Mouse (Mus musculus): Measurements from ENCODE around the gene Med8.

The Med8 gene

DNA sequence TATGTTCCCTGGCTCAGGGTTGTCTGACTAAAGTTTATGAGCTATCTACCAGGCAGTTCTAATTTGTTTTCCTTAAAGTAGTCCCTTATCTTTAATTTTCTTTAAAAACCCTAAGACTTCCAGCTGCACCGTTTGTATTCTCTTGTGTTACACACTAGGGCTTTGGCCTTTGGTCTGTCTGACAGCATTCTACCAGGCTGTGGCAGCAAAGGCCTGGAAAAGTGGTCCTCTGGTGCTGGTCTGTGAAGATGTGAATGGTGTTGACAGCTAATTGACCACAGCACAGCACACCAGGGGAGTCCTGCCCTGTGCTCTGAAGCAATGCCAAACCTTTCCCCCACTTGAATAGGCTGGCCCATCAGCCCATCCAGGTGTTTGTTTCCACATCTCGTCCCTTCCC lies 6.6 kb downstream of the Med8 start:
- DNase-seq (ENCODE audit: low read depth, low spot score) = no peak

DNA sequence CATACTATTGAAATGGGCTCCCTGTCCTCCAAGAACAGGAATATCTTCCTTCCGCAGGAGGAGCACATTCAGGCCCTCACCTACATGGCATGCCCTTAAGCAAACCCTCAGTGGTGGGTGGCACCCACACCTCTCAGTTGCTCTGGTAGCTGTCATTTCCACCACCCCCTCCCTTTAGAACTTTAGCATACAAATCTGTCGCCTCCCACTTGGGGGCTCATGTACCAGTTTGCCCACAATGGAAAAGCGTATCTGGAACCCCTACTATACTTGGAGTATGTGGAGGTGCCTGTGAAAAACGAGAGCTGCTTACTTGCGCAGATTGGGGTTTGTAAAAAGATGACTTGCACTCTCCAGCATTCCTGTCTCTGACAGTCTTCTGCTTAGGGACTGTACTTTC lies 7.2 kb downstream of the Med8 start:
- DNase-seq (ENCODE audit: low read depth, low spot score) = no peak

DNA sequence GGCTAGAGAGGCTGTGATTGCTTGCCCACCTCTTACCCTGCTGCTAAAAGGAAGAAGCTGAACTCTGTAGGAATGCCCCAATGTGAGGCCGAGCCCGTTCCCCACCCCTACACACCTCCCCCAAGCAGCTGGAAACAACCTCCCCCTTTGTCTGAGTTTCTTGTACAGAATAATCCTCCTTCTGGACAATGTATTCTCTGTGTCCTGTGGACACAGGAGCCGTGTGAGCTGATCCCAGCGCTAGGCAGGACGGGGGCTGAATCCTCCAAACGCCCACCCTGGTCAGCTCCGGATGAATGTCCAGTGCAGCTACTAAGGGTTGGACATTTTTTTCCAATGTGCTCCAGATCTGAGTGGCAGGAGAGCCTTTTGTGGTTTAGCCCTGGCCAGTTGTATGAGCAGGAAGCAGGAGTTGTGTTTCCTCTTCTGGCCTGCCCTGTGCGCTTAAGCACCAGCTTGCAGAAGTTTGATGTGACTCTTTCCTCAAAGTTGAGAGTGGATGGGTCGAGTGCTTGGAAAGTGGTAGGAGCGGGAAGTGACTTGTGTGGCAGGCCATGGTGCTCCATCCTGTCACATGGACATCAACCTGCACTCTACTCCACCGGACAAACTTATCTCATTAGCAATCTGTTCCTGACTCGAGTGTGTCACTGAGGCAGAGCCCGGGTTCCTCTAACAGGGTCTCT lies 8.1 kb downstream of the Med8 start:
- no peak for DNase-seq (ENCODE audit: low read depth, low spot score)

DNA sequence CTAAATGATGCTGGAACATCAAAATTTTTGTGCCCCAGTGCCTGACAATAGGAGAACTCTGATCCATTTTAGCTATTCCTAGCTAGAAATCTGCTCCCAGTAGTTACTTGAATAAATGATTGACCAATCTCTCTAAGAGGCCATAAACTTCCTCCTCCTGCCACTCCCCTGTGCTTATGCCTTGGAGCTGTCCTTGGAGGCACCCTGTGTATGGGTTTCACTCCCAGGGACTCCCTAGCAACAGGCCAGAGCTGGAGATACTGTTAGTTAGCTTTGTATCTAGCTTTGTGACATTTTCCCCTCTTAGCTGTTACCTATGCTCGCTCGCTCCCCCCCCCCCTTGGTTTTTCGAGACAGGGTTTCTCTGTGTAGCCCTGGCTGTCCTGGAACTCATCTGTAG lies 12.2 kb downstream of the Med8 start:
- DNase-seq (ENCODE audit: low read depth, low spot score) = no peak

DNA sequence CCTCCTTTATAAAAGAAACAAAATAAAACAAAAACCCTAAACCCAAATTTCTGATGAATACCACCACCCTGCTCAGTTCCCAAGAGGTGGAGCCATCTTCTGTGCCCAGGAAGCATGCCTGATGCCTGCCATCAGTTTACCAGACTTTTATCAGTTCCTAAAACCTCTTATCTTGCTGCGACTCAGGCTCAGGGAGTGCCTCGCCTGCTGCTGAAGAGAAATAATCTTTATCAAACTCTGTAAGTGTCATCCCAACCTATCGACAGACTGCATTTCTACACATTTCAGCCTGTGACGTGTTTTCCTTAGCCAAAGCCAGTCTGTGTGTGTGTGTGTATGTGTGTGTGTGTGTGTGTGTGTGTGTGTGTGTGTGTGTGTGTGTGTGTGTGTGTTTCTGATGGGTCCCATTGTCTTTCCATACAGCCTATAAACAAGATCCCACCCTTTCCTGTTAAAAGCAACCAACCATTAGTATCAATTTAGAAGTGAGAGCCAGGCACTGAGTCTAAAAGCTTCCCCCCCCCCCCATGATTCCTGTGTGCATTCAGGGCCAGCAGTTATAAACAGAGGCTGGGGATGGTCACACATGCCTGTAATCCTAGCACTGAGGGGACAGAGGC lies 15.5 kb downstream of the Med8 start:
- no peak for DNase-seq (ENCODE audit: low read depth, low spot score)

DNA sequence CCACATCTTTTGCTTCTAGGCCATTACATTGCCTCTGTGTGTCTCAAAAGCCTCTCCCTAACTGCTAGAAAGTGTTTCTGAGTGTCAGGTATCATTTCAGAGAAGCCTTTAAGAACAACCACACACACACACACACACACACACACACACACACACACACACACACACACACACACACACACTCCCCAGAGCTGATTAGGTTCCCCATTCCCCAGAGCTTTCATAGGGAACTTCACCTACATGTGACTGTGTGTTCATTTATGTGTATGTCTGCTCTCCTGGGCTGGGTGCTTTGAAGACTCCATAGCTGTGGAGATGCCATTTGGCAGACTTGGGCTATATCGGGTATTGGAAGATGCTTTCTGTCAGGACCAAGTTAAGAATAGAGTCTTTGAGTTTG lies 16.2 kb downstream of the Med8 start:
- DNase-seq (ENCODE audit: low read depth, low spot score) = no peak

DNA sequence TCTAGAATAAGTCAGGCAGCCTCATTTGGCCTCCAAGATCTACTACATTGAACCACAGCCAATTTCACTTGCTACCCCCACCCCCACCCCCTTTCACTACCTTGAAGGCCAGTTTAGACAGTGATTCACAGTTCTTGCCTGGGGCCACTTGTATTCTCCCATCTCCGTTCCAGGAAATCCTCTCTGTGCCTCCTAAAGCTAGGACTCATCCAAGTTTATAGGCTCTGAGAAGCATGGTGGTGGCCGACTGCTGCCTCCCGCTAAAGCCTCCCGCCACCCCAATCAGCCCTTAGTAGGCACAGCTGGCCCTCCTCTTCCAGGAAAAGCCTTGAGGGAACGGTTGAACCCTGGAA lies 18.3 kb downstream of the Med8 start:
- no peak for DNase-seq (ENCODE audit: low read depth, low spot score)

DNA sequence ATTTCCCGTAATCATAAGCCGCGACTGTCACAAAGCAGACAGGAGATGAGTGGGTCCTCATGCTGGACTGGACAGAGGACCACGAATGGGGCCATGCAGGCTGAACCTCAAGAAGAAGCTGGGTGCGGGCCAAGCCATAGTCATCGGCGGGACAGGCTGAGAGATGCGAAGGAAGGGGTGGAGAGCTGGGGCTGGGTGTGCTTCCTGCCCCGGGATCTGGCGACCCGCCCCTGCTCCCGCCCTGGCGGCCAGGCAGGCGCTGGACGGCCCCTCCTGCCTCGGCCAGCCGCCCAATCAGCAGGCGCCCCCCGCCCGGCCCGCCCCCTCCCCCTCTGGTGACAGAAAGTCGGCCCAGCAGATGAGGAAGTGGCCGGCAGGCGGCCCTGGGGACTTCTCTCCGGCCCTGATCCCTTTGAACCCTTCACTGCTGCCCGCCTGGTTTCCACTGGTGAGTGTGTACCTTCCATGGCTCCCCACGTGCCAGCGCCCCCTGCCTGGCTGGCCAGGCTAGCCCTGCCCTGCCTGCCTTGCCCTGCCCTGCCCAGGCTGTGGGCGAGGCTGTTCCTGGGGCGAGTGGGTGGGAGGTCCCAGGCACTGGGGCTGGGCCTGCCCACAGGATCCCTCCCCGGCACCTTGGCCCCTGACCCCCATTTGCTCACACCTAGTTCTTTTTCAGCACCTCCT lies 18.8 kb downstream of the Med8 start, which contains the start of gene Elovl1:
Gene Elovl1 (plus strand): TSS at position 326 of the 684 bp plus-strand sequence.
- peak; percentile 66 for DNase-seq (ENCODE audit: low read depth, low spot score)

DNA sequence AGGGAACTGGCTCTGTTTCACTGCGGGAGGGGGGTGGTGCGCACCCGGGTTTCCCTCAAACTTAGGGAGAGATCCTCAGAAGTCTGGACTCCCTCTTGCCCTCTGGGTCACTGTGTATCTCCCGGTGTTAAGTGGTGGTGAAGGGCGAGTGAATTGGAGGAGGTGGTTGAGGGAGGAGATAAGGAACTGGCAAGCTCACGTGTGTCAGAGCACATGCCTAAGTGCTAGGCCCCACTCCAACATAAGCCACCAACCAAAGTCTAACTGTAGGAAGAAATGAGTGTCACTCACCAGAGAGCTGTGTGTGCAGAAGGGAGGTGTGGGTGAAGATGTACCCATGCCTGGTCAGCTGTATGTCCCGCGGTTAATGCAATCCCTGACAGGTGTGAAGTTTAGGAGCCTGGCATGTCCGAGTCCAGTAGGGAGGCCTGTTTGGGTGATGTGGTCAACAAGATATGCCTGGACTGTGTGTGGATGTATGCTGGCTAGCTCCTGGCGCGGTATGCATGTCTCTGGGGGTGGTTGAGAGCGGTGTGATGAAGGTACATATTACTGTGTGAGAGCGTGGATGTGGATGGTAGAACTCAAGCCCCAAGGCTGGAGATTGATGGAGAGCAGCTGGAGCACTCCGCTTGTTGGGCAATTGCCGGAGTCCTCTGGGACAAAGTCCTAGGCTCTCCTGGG lies 19.5 kb downstream of the Med8 start:
- no peak for DNase-seq (ENCODE audit: low read depth, low spot score)

DNA sequence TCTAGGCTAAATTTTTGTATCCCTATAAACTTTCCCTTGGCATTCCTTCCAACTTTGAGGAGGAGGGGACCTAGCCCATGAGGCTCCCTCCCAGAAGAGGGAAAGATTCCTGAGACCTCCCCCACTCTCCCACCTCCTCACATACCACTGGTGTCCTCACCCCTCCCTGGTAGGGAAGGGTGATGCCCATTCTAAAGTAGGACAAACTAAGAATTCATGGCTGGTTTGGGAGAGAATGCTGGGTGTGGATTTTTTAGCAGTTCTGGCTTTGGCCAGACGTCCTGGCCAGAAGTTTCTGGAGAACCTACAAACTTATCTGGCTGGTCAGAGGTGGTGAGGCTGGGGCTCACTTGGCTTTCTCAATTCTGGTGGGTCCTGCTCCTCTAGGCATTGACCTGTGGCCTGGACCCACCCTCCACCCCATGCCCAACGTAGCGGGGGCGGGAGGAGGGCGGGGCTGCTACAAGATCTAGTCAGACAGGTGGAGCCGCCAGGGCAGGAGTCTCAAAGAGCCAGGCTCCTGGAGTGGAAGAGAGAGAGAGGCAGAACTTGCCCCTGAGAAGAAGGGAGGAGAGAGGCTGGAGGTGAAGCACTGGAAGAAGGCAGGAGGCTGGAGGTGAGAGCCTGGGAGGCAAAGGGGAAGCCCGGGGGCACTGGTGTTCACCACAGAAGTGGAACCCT lies 20.2 kb downstream of the Med8 start:
- no peak for DNase-seq (ENCODE audit: low read depth, low spot score)

DNA sequence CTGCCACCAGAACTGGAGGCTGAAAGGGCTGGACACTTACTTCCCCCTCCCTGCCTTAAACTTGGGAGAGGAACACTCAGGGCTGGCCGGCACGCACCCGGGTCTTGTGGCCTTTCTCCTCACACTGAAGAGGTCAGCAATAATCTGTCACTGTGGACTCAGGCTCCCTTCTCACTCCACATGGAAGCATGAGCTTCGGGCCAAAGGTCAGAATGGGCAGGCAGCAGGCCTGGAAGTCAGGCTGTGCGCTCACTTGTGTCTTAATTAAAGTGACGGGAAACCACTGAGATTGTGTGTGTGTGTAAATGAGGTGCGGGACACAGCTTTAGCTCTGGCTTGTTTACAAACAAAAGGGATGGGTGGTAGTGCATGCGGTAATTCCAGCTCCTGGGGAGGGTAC lies 23.2 kb downstream of the Med8 start:
- DNase-seq (ENCODE audit: low read depth, low spot score) = no peak

DNA sequence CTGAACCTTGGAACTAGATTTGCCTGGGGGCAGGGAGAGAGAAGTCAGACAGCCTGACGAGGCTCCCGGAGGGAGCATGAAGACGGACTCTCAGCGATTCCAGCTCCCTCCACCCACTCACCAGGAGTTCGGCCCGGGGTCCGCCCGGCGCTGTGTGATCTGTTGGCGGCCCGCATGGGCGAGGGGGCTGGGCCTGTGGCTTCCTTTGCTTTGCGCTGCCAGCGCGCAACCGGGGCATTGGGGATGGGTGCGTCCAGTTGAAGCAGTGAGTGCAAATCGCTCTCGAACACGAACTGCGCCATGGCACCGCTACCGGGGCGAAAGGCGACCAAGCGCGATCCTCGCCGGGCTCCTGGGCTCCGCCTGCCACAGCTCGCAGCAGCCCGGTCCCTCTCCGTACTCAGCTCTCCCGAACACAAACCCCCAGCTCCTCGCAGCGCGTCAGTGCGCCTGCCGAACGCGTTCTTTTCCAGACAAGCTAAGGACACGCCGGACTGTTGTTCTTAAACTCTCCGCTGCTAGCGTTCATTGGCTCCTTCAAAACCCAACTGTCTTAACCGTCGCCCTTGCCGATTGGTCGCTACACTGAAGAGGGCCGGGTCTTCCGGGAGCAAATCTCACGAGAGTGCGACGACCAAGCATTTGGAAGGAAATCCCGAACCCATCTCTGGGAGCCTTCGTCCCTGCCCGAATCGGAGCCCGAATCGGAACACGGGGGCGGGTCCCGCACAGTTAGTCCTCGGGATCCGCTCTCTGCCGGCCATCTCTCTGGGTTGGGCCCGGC lies 27.9 kb downstream of the Med8 start, which contains the start of gene Cdc20:
Gene Cdc20 (minus strand): TSS at position 533 of the 784 bp plus-strand sequence.
- peak; percentile 91 for DNase-seq (ENCODE audit: low read depth, low spot score)

DNA sequence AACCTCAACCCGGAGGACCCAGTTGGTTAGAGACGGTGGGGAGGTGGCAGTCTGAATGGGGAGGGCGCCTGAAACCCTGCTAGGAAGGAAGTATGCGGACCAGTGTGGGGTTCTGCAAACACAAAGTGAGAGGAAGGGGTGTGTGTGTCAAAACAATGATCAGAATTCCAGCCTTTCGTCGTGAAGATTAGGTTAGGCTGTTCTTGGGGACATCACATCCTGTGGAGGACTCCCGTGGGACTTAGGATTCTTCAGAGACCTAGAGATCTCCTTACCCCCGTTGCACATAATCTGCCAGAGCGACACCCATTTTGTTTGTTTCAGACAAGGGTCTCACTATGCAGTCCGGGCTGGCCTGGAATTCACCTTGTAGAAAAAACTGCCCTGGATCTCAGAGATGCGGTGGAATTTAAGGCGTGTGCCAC lies 28.7 kb downstream of the Med8 start:
- DNase-seq (ENCODE audit: low read depth, low spot score) = no peak

DNA sequence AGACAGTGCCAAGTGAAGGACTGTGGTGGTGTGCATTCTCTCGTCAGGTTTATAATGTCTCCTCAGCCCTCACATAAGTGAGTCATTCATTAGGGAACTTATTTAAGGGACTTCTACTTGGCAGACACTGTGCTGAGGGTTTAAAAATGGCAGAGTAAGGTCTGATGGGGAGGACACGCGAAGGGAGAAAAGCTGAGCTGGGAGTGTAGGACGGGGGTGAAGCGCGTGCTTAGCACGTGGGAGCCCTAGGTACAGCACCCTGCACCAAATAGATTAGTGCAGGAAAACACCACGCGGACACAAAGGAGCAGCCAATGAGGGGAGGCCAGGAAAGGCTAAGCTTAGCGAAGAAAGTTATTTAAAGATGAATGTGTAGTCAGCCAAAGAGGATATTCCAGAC lies 36.0 kb downstream of the Med8 start:
- DNase-seq (ENCODE audit: low read depth, low spot score) = no peak

DNA sequence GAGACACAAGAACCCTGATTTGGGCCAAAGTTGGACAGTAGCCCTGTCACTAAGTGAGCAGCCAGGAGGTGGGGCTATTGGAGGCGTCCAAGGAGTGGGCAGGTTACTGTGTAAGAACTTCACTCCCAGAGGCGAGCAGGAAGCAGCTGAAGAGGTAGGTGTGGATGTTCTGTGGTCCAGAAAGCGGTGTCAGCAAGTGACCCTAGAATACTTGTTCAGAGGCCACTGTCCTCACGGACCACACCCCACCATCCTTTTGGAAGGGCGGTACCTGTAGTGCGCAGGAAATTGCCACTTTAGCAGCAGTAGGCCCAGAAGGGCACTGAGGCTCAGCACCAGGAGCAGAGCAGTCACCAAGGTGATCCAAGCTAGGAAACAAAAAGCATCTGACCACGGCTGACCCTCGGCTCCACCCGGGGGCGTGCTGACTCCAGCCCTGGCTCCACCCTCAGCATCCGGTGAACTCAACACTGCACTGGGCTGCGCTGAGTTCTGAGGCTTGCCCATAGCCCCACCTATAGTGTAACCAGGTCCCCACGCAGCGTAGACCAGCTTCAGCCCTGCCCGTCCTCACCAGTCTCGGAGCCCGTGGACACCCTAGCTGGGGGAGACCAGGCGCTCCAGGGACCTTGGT lies 36.8 kb downstream of the Med8 start:
- no peak for DNase-seq (ENCODE audit: low read depth, low spot score)

DNA sequence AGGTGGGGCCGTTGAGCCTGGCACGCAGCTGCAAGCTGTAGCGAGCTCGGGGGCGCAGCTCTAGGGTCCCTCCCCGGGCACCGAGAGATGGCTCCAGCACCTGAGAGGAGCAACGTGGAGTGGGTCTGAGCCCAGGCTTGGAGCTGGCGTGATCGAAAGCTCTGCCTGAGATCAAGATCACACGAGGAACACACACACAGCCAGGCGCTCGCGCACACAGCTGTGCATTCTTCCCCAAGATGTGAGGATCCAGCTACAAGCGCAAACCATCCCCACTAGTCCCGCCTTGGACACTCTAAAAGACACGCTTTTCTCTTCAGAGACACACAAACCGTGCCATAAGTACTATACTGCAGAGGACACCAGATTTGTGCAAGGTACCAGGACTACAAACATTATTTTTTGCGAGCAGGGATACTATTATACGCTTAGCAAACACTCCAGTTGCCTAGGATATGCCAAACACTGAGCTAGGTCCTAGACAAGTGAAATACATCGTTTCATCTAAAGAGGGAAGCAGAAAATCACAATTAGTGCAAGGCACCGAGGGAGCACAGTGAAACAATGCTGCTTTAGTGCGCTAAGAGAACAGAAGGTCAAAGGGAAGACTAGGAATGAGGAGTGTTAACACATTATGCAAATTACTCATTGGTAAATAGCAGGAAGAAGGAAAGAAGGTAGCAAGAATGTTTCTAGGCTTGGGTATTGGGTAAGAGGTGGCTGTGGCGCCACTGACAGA lies 37.4 kb downstream of the Med8 start:
- no peak for DNase-seq (ENCODE audit: low read depth, low spot score)

DNA sequence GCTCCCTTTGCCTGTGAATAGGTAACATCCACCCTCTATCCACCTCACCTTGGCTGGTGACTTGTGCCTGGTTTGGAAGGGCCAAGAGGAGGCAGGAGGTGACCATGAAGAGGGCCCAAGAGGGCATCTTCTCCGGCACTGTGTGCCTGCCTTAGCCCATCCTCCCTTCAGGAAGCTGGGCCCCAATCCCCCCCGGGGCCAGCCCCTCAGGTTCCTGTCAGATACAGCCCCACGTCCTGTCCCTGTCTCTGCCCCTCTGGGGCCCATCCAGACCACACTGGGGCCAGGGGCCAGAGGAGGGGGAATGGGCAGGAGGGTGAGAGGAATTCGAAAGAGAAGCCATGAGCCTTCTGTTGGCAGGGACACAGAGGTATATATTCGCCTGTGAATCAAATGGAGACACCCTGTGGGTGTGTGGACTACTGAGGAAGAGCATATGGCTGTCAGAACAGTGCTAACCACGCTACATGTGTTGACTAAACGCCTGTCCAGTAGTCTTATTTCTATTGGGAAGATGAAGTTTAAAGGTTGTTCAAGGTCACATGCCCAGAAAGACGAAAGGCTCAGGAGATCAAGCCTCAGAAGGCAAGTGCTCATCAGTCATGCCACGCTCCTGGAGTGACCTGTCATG lies 48.3 kb downstream of the Med8 start, which contains the start of gene Mpl:
Gene Mpl (minus strand): TSS at position 169 of the 631 bp plus-strand sequence.
- DNase-seq (ENCODE audit: low read depth, low spot score) = no peak

DNA sequence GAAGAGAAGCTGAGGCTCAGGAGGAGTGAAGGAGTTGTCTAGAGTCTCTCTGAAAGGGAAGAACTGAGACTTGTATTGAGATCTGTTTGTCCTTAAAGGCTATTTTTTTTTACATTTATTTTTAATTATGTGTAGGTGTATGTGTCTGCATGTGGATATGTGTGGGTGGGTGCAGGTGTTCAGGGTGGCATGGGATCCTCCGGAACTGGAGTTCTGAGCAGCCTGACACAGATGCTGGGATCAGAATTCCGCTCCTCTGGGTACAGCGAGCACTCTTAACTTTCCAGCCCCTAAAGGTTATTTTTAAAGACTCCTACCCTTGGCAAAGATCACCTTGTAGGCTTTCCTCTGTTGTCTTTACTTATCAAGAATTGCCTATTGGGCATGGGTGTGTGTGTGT lies 55.8 kb downstream of the Med8 start:
- DNase-seq (ENCODE audit: low read depth, low spot score) = no peak

Data from retina, postnatal 7 days (tissue).